ENCODE assay signal across 22 mouse cellular contexts in the genomic region with DNA sequence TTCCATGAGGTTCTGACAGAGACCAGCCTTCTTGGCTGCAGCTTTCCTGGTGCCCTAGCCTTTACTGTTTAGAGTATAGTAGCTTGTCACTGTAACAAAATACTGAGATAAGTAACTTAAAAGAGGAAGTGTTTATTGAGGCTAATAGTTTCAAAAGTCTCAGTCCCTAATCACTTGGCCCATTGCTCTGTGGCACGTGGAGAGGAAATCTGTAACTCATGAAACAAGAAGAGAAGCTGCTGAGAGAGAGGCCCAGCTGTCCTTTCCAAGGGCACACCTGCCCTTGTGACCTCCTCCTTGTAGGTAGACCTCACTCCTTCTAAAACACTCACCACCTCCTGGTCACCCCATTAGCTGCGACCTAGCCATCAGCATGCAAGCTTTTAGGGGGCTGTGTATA. TPM values are rescaled to one million over a fixed set of nuclear protein-coding genes. Genes with fewer than 3 reads are reported as not detected.
DNase-seq lines count a peak whose midpoint lies in the region; ATAC-seq and TF ChIP-seq lines count a peak whose summit lies in the region.
"Had no signal": no experiment of that assay in that cellular context is flagged by ENCODE, and none has a peak within 500 bp of the region (broad histone marks: within the 10 kb centered on the region; RNA-seq: fewer than 3 reads in every experiment).

No protein-coding gene starts in this region.

- H3K36me3 ChIP-seq in forebrain, embryonic 11.5 days (ENCODE audit: control insufficient read depth, insufficient read depth, low read length), result peaks cover 7% of the 10 kb centered on the region
- H3K36me3 ChIP-seq in forebrain, embryonic 15.5 days, result peaks cover 79% of the 10 kb centered on the region
- H3K36me3 ChIP-seq in stomach, postnatal 0 days (ENCODE audit: control insufficient read depth, insufficient read depth, low read length), result peaks cover 40% of the 10 kb centered on the region

- no peaks in the 10 kb centered on the region for H3K27me3 ChIP-seq in forebrain, embryonic 11.5 days (ENCODE audit: control insufficient read depth, insufficient read depth, low read length)
- no peaks in the 10 kb centered on the region for H3K27me3 ChIP-seq in forebrain, embryonic 15.5 days
- no peaks in the 10 kb centered on the region for H3K27me3 ChIP-seq in stomach, postnatal 0 days (ENCODE audit: control insufficient read depth, insufficient read depth, low read length)
- H3K27me3 ChIP-seq: embryonic facial prominence, embryonic 15.5 days; heart, embryonic 15.5 days; intestine, embryonic 15.5 days had no signal

- H3K9ac ChIP-seq in forebrain, embryonic 11.5 days (ENCODE audit: low read length), result no peak overlapping the region
- H3K9ac ChIP-seq in forebrain, embryonic 15.5 days (replicated peaks), result no peak overlapping the region
- H3K9ac ChIP-seq in stomach, postnatal 0 days (ENCODE audit: low read length), result no peak overlapping the region
- H3K9ac ChIP-seq: embryonic facial prominence, embryonic 15.5 days; heart, embryonic 15.5 days; hindbrain, embryonic 14.5 days; intestine, embryonic 15.5 days had no signal

- DNase-seq in forebrain, embryonic 11.5 days (ENCODE audit: low spot score), result peak; percentile 33
- peak; percentile 14 for DNase-seq in 416B (ENCODE audit: low read depth)
- peak; percentile 63 for DNase-seq in MEL-GATA-1-ER (ENCODE audit: extremely low read depth, low read depth)
- peak; percentile 10 for DNase-seq in stomach, postnatal 0 days (ENCODE audit: low spot score)
- no peak for DNase-seq in left cerebral cortex, adult 9 months (ENCODE audit: low spot score in 2 of 2)
- no peak for DNase-seq in gastrocnemius, postnatal 10 days
- DNase-seq: adrenal gland, postnatal 10 days; cerebellum, adult 18-20 months; cerebellum, postnatal 10 days; gastrocnemius, postnatal 14 days; kidney, adult 18-20 months had no signal

- no peaks in the 10 kb centered on the region for H3K4me1 ChIP-seq in forebrain, embryonic 11.5 days (replicated peaks; ENCODE audit: control insufficient read depth, insufficient read depth, low read length)
- no peaks in the 10 kb centered on the region for H3K4me1 ChIP-seq in forebrain, embryonic 15.5 days
- H3K4me1 ChIP-seq in stomach, postnatal 0 days (replicated peaks; ENCODE audit: control insufficient read depth, insufficient read depth), result no peaks in the 10 kb centered on the region
- H3K4me1 ChIP-seq: embryonic facial prominence, embryonic 15.5 days; forebrain, embryonic 10.5 days; heart, embryonic 15.5 days; hindbrain, embryonic 10.5 days; intestine, embryonic 15.5 days had no signal

- no peak overlapping the region for H3K27ac ChIP-seq in forebrain, embryonic 11.5 days (ENCODE audit: low read depth, low read length)
- H3K27ac ChIP-seq in forebrain, embryonic 15.5 days (replicated peaks), result no peak overlapping the region
- no peak overlapping the region for H3K27ac ChIP-seq in stomach, postnatal 0 days (replicated peaks)
- H3K27ac ChIP-seq: embryonic facial prominence, embryonic 15.5 days; forebrain, embryonic 10.5 days; heart, embryonic 15.5 days; hindbrain, embryonic 10.5 days; hindbrain, embryonic 14.5 days; intestine, embryonic 15.5 days had no signal

- no peaks in the 10 kb centered on the region for H3K9me3 ChIP-seq in forebrain, embryonic 11.5 days (ENCODE audit: control insufficient read depth, low read length)
- no peaks in the 10 kb centered on the region for H3K9me3 ChIP-seq in forebrain, embryonic 15.5 days
- H3K9me3 ChIP-seq in stomach, postnatal 0 days (ENCODE audit: control insufficient read depth, low read length), result no peaks in the 10 kb centered on the region
- H3K9me3 ChIP-seq: embryonic facial prominence, embryonic 15.5 days; forebrain, embryonic 10.5 days; heart, embryonic 15.5 days; hindbrain, embryonic 10.5 days; intestine, embryonic 15.5 days had no signal

- H3K4me2 ChIP-seq in forebrain, embryonic 11.5 days (ENCODE audit: low read depth, low read length, severe bottlenecking), result no peak overlapping the region
- H3K4me2 ChIP-seq in forebrain, embryonic 15.5 days (replicated peaks), result no peak overlapping the region
- no peak overlapping the region for H3K4me2 ChIP-seq in stomach, postnatal 0 days (replicated peaks; ENCODE audit: low read depth)
- H3K4me2 ChIP-seq: embryonic facial prominence, embryonic 15.5 days; heart, embryonic 11.5 days; heart, embryonic 15.5 days; hindbrain, embryonic 14.5 days; intestine, embryonic 15.5 days had no signal

- 82% methylated on average over 2 of the region's 2 CpGs for WGBS in forebrain, embryonic 11.5 days
- 91% methylated on average over 2 of the region's 2 CpGs for WGBS in forebrain, embryonic 15.5 days
- 69% methylated on average over 2 of the region's 2 CpGs for WGBS in stomach, postnatal 0 days

- no peak for ATAC-seq in forebrain, embryonic 11.5 days (replicated peaks; ENCODE audit: low FRiP score)
- no peak for ATAC-seq in forebrain, embryonic 15.5 days (replicated peaks)
- no peak for ATAC-seq in stomach, postnatal 0 days (ENCODE audit: low FRiP score, low TSS enrichment)
- ATAC-seq: forebrain, embryonic 16.5 days; intestine, embryonic 15.5 days had no signal

- no peak overlapping the region for H3K4me3 ChIP-seq in forebrain, embryonic 11.5 days (ENCODE audit: low read depth, low read length)
- H3K4me3 ChIP-seq in forebrain, embryonic 15.5 days, result no peak overlapping the region
- no peak overlapping the region for H3K4me3 ChIP-seq in stomach, postnatal 0 days (ENCODE audit: low read depth, low read length)
- H3K4me3 ChIP-seq: embryonic facial prominence, embryonic 15.5 days; erythroblast, embryonic 14.5 days; forebrain, embryonic 10.5 days; heart, embryonic 15.5 days; hindbrain, embryonic 10.5 days; intestine, embryonic 15.5 days had no signal

- no peak for TF ChIP-seq EP300 in stomach, postnatal 0 days (optimal IDR thresholded peaks at IDR 0.05)

- TF ChIP-seq CTCF in stomach, postnatal 0 days (IDR thresholded peaks at IDR 0.05; ENCODE audit: low read depth), result no peak

RNA-seq across cellular contexts. Expression of gene Lrrc71, which starts 29.9 kb away (rescaled TPM):
- polyA plus RNA-seq in forebrain, embryonic 11.5 days (2014; fragmentation: Nextera tagmentation; extraction: Ambion mirVana), result 0.24 and 0.55 TPM in 2 replicates
- 0.61 and 1.2 TPM in 2 replicates for polyA plus RNA-seq in forebrain, embryonic 15.5 days (2015; fragmentation: Nextera tagmentation; extraction: Ambion mirVana)
- 0.29 and 0.38 TPM in 2 replicates for polyA plus RNA-seq in stomach, postnatal 0 days (2015; fragmentation: Nextera tagmentation; extraction: Ambion mirVana)
- total RNA-seq in gastrocnemius, postnatal 10 days (2021), result under 1 TPM in 1 of 2 experiments, not detected in 1; 0.11 TPM
- polyA plus RNA-seq: embryonic facial prominence, embryonic 11.5 days; erythroblast, embryonic 14.5 days had no signal

Comparison
In these comparisons a context has a peak if more than half of its experiments do, and no peak if none do; other contexts are left out.
1. DNase-seq: peak in forebrain, embryonic 11.5 days (single experiment), 416B (single experiment), MEL-GATA-1-ER (single experiment) and stomach, postnatal 0 days (single experiment); none in left cerebral cortex, adult 9 months (0 of 2) and gastrocnemius, postnatal 10 days (single experiment).